Mouse (Mus musculus) frontal cortex, postnatal 36 days (tissue): ENCODE measurements around the gene Atp2b4.

Experiments
- DNase-seq, 2 experiments: peaks; one replicate each; pipeline ENCODE4 v3.0.0; 2022; ENCODE audit warnings: low spot score in 2 of 2

Atp2b4 gene

DNA sequence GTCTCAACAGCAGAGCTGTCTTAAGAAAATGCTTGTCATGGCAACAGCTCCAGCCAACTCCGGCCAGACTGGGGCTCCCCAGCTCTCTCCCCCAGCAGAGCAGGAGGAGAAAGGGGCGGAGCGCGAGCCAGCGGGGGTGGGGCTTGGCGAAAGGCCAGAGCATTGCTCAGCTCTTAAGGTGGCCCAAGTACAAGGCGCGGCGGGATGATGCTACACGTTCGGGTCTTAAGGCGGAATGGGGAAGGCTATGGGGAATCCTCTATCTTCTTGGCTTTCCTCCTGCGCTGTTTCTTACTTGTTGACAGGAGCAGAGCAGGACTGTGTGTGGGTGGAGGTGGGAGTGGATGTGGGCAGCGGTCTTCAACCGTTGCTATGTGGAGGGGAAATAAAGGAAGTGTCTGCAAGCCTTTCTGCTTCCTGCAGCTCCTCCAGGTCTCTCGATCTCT lies at the start of gene Atp2b4:
Gene Atp2b4 (minus strand): TSS at position 94 of the 446 bp plus-strand sequence.
- peak; percentile 90 to 95 for DNase-seq

DNA sequence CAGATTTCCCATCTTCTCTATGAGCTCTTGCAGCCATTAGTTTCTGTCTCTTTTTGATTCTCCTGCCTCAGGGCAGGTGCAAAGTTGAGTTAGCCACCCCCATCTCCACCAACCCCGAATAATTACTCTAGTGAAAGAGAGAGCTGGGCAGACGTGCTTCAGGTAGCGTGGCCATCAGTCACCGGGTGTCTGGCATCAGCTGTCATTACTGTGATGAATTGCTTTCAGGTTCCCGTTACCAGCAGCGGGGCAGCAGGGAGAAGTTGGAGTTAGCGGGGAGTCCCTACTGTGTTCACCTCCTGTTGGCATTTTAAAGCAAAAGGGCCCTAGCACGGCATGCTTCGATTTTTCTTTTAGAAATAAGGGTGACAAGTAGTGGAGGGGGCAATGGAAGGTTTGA lies 43.9 kb upstream of the Atp2b4 start:
- no peak for DNase-seq

DNA sequence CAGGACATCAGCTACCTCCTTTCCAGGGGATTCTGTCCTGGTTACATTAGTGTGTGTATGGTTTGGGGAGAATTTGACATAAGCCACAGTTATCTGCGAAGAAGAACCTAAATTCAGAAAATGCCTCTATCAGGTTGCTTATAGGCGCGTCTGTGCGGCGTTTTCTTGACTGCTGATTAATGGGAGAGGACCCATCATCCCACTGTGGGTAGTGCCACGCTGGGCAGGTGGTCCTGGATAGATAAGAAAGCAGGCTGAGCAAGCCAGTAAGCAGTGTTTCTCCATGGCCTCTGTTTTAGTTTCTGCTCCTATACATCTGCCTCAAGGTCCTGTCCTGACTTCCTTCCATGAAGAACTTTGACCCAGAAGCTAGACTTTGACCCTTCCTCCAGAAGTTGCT lies 43.1 kb upstream of the Atp2b4 start:
- DNase-seq = no peak

DNA sequence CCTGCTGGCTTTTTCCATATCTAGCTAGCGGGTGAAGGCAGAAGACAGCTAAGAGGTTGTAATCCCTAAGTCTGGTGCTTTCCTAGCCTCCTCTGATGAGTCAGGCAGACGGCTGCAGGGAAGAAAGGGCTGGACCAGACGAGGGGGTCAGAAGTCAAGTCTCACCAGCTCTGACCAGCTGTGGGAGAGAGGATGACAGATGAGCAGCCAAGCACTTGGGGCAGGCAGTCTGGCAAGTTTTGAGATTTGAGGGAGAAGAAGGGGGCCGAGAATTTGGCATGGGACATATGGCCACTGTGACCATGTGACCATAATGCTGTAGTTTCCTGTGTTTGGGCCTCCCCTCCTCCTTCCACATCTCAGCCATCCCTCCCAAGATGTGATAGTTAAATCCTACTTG lies 42.5 kb upstream of the Atp2b4 start:
- DNase-seq = no peak

DNA sequence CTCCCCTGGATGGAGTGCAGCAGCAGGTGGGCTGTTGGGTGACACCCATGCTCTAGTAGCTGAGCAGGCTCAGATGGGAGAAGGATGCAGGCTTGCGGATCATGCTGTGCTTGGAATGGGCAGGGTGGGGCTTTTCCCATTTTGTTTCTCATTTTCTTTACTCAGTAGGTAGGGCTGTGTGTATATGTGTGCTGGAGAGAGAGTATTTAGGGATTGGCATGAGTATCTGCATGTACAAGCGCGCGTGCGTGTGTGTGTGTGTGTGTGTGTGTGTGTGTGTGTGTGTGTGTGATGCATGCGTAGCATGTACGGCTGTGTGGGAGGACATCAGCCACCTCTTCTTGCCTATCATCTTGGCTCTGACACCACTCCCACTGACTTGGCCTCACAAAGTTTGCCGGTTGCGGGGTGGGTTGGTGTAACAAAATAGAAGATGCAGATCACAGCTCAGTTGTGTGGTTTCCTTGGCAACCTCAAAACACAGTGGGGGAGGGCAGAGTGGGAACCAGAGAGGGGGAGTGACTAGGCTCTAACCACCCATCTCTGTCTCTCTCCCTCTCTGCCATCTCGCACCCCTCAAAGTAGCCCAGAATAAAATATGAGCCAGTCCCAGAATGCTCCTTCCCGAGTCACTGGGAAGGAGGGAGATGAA lies 41.4 kb upstream of the Atp2b4 start:
- peak; percentile 77 to 84 for DNase-seq

DNA sequence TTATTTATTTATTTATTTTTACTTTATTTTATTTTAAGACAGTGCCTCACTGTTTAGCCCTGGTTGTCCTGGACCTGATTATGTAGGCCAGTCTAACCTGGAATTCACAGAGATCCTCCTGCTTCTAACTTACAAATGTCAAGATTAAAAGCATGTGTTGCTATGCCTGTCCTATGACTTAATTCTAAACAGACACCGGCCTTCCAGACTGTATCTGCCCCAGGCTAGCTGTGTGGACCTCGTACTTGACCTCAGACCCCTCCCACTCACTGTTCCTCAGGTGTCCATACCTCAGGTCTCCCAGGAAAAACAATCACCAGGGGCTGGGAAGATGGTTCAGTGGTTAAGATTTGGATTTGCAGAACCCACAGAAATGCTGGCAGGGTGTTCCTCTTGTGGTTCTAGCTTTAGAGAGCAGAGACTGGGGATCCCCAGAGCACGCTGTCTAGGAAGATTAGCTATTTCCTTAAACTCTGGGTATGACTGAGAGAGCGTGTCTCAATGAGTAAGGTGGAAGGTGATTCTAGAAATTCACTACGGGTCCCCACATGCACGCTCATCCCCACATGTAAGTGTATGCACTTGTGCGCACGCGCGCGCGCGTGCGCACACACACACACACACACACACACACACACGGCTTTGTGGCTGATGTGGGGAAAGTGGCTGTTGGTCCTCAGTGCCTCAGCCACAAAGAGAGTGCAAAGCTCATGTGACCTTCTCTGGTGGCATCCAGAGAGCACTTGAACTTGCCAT lies 40.5 kb upstream of the Atp2b4 start:
- no peak for DNase-seq

DNA sequence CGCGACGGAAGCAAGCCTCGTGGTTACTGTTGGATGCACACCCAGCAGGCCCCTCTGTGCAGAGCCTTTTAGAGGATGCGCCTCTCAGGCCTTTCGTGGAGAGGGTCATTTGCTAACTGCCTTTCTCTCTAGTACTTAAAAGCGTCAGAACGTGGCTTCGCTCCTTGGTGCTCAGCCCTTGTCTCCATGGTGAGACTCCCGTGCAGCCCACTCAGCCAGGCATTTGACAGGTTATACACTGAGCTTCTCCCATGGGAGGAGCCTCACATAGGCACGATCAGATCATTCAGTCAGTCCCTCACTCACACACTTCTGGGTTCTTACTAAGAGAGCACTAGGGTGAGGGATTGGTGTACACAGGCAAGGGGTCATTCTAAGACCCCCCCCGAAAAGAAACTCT lies 39.7 kb upstream of the Atp2b4 start:
- DNase-seq = no peak

DNA sequence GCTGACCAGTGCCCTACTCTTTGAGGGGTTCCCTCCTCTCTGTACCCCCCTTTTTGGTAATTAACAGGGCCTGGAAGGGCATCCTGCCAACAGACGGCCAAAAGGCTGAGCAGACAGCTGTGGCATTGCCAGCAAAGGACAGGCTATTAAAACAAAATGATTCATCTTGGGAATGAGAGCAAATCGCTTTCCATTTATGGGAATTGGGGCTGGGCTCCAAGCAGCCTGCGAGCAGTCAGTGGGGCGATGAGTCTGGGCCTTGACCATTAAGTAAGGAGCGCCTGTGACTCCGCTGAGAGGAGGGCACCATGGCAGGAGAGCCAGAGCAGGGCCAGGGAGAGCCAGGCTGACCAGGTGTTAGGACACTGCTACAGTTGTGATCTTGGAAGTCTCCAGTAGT lies 33.5 kb upstream of the Atp2b4 start:
- DNase-seq = no peak

DNA sequence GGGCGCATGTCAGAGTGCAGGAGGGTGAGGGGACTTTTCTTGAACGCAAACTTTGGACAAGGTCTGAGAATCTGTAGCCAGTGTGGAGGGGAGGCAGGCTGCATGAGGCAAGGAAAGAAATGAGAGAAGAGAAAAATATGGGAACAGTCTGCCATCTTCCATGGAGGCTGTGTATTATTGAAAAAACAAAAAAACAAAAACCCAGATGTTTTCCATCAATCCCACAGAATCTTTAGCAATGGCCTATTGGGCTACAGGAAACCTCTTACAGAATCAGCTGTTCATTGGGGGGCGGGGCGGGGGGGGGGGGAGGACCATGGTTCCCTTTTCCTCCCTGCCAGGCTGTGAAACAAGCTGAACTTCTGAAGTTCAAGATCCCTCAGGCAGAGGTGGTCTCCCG lies 31.9 kb upstream of the Atp2b4 start:
- DNase-seq = no peak

DNA sequence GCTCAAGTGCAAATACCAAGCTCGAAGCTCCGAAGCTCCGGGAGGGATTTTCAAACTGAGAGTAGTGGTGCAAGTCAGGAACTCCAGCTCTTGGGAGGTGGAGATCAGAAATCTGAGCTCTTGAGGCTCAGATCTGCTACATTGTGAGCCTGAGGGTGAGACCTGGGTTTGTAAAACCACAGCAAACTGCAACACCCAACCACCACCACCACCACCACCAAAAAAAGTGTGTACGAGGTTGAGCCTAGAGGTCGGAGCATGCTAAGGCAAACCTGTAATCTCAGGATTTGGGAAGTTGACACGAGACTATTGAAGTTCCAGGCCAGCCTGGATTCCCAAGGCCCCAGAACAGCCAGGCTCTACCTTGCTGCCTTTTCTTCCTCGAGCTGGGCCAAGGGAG lies 25.4 kb upstream of the Atp2b4 start:
- no peak for DNase-seq

DNA sequence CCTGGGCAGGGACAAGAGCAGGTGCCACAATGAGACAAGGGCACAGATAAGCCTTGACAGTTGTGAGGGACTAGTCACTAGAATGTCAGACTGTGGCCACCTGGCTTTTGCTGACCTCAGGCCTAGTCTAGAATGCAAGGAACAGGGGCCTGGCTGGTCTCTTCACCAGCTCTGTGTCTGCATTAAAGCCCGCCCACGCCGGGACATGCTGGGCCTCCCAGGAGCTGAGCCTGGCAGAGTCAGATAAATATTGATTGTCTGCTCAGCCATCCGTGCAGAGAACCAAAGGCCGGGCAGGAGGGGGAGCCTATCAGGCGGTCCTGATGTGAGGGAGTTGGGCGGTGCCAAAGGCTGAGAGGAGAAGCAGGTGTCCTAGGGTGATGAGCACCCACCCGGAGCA lies 24.7 kb upstream of the Atp2b4 start:
- DNase-seq = no peak

DNA sequence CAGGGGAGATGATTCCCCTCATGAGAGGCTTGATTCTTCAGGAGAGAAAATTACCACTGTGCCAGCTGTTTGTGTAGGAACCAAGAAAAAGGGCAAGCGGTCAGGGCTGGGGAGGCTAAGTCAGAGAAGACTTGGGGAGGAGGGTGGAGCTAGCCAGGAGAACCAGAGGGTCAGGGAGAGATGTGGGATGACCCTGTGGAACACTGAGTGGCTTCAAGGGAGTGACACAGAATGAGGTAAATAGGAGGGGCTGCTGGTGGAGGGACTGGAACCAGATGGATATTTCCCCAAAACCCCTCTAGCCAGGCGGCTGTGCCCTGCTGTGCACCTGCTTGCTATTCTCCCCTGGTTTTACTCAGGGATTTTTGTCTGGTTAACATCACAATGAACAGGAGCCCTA lies 24.3 kb upstream of the Atp2b4 start:
- no peak for DNase-seq

DNA sequence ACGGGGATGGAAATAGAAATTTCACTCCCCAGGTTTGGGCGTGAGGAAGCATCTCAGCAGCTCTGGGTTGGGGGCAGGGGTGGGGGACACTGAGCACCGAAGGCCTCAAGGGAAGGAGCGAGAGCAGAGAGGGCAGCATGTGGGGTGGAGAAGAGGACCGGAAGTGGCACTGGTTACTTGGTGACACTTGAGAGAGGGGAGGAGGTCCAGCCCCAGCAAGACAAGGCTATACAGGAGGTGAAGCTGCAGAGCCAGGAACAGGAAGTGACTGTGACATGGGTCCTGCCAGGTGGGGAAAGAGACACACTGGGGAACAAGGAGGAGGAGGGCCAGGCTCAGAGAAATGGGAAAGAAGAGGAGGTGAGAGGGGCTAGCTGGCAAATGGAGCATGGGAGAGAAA lies 20.3 kb upstream of the Atp2b4 start:
- no peak for DNase-seq

DNA sequence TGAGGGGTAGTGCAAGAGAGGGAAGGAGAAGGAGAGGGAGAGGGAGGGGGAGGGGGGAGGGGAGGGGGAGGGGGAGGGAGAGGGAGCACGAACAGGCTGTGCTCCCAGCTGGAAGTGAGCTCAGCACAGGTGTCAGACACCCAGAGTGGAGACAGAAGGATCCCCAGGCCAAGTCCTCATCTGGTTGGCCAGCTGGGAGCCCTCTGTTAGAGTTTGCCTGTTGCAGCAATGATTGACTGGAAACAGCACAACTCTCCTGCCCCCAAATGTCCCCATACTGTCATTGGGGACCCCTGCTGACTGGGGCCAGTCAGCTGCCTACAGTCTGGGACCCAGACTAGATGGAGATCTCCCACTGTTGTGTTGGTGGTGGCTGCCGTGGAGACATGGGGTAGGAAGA lies 19.3 kb upstream of the Atp2b4 start:
- no peak for DNase-seq

DNA sequence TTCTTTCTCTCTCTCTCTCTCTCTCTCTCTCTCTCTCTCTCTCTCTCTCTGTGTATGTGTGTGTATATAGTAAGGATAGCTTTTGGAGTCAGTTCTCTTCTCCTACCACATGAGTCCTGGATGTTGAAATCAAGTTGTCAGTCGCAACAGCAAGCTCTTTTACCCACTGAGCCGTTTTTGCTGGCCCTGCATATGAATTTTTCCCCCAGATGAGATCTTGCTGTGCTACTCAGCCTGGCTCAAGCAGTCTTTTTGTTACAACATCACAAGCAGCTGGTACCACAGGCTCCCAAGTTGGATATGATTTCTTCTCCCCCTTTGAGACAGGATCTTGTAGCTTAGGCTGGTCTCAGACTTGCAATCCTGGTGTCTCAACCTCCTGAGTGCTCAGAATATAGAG lies 17.7 kb upstream of the Atp2b4 start:
- no peak for DNase-seq

DNA sequence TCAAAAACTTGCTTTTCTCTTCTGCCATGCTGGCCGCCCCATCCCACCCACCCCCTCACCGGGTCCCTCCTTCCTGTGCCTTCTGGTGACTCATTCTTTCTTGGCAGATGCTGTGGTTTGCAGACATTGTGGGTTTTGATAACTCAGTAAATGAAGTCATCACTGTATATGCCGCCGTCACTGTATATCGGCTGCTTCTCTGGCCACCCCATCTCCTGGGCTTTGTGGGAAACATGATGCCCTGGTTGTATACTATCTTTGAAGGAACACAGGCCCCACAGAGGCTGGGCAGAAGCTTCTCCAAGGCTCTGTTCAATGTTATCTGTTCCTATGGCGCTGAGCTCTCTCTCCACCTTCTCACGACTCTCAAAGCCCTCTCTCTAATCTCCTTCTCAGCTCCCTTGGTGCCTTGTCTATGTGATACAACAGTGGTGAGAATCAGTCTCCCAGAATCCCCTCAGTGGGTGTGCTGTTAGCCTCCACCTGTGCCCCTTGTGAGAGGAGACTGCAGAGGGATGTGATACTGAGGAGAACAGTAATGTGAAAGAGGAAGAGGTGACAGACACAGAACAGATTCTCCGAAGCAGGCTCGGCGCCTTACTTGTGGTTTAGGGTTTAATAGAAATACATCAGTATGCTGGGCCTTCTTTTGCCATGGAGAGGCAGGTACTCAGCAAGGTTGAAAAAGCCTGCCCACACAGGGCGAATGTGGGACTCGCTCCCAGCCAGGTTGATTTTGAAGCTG lies 15.1 kb upstream of the Atp2b4 start:
- DNase-seq = peak in 1 of 2 experiments; percentile 31

DNA sequence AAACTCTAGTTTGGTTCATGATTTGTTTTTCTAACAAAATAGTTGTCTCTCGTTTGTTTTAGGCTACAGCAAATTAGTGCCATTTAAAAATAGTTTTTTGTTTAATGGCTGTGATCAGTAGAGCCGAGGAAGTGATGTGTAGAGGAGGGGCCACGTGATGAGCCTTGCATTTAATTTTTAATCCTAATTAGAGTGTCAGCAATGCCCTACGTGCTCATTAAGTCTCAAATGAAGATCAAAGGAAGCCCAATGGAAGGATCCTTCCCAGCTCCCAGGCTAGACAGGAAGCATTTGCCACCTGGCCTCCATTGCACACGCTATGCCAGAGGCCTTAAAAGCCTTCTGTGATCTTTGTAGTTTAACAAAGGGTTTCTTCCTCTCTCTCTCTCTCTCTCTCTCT lies 8.5 kb upstream of the Atp2b4 start:
- no peak for DNase-seq

DNA sequence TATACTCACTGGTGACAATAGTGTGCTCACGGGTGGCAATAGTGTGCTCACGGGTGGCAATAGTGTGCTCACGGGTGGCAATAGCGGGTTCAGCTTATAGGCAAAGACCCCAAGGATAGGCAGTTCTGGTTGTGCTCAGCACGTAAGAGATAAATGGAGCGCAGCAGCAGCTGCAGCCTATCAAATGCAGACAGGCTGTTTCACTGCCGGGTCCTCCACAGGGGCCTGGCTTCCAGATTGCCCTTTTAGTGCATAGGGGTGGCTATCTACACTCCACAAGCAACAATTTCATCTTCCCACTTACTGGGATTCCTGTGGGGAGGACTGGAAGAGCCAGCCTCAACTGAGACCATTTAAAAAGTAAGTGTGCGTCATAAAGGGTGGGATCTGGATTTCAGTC lies 7.2 kb upstream of the Atp2b4 start:
- no peak for DNase-seq

DNA sequence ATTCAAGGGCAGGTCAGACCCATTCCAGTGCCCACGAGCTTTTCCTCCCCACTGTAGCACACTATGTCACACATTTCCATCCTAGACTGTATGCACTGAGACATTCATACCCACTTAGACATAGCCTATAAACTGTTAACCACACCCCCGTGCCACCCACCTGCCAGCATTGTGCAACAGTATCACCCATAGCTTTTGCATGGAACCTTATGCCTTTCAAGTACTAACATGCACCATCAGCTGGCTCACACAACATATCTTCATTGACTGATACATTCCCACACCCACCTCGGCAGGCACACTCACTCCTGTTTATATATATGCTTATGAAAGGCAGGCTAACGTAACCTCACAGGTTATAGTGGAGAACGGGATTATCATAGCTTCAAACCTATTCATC lies 902 bp upstream of the Atp2b4 start:
- DNase-seq = no peak

DNA sequence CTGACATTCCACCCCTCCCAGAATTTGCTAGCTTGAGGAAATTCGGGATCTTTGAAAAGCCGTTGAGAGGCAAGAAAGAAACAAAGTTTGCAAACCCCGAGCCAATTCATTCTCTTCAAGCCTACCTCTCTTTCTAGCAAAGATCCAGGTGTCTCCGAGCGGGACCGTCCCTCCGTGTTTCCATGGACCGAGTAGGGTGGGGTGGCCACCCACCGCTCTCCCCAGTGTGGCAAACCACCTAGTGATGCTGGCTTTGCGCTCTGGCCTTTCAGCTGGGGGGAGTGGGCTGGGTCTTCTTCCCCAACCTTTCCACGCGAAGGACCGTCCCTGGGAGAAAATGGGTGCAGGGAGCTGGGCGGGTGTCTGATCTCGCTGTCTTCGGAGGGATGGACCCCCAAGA lies 329 bp downstream of the Atp2b4 start:
- no peak for DNase-seq

DNA sequence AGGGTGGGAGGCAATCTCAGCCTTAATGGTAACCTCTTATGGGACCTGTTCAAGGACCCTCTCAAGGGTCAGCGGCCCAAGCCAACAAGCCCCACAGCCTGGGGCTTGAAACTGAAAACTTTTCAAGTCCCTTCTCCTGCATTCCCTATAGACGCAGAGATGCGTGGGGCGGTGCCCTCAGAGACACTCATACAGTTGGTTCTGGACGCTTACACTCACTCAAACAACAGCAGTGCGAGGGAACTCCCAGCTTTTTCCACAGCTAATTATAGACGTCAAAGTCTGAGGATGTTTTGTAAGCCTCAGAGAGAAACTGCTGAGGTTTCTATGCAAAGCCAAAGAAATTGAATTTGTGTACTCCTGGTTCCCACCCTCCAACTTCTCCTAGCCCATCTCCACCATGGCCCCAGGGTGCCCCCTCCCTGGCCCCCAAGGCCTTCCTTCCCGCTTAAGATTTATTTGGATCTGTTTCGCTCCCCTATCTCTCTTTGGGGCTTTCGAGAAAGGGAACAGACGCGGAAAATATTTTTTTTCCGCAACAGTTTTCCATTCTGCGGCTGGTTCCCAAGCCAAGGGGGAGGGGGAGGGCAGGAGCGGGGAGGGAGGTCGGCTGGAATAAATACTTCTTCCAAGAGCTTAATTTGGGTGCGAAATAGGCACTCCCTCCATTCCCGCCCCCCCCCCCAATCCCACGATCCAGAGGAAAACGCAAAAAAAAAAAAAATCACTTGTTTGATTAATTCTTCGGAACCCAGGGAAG lies 975 bp downstream of the Atp2b4 start:
- peak in 1 of 2 experiments; percentile 46 for DNase-seq

DNA sequence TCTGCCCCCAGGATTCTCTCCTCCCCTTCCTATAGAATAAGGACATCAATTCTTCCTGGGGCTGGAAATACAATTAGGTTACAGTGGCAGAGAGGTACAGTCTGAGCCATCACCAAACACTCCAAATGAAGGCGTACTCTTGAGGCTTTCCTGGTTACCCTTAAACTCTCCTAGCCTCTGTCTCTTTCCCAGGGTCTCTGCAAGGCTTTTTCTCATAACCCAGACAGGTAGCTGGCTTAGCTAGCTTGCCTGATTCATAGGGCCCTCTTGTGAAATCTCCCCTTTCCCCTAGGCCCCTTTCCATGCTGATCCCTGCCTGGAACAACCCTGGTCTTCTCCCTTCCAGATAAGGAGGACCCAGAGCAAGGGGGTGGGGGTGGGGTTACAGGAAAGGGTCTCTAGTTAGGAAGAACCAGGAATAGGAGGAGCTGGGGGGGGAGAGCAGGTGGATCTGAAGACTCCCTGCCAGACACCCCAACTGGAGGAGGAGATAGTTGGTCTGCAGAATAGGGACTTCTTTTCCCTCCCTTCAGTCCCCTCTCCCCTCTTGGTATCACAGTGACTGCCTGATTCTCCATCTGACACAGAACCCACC lies 1.9 kb downstream of the Atp2b4 start:
- no peak for DNase-seq
